Mouse (Mus musculus): ENCODE results near the gene Dram2. TPM values are rescaled to one million over a fixed set of nuclear protein-coding genes. Genes with fewer than 3 reads are reported as not detected.
"Not testable (repeated sequence)": the region's sequence is repeated elsewhere in the genome, so short reads cannot be mapped to it uniquely, and the experiment has no call there.

The Dram2 gene
- 10 to 100 TPM; 43.0 to 48.1 TPM for polyA plus RNA-seq (2017; shearing (Covaris generic))

GRCm38 (mm10) chr3:106547171-106547923 is at the start of gene Dram2, which contains the start of gene Cept1:
Gene Dram2 (plus strand): TSS chr3:106547798.
Gene Cept1 (minus strand): TSS chr3:106547802.
- ATAC-seq, result peak; percentile 82

- no peak for ATAC-seq
Measured at GRCm38 (mm10) chr3:106500510-106500909, 47.1 kb upstream of the Dram2 start.

GRCm38 (mm10) chr3:106502892-106503291 is 44.7 kb upstream of the Dram2 start:
- ATAC-seq, result no peak

GRCm38 (mm10) chr3:106510669-106511068 is 36.9 kb upstream of the Dram2 start:
- no peak for ATAC-seq

- no peak for ATAC-seq
Measured at GRCm38 (mm10) chr3:106515016-106515415, 32.6 kb upstream of the Dram2 start.

- peak; percentile 14 for ATAC-seq
Measured at GRCm38 (mm10) chr3:106522730-106523129, 24.9 kb upstream of the Dram2 start.

- no peak for ATAC-seq
Measured at GRCm38 (mm10) chr3:106526411-106526810, 21.2 kb upstream of the Dram2 start.

- no peak for ATAC-seq
Measured at GRCm38 (mm10) chr3:106528032-106528431, 19.6 kb upstream of the Dram2 start.

GRCm38 (mm10) chr3:106533277-106533676 is 14.3 kb upstream of the Dram2 start:
- no peak for ATAC-seq

GRCm38 (mm10) chr3:106544721-106545316 is 2.8 kb upstream of the Dram2 start:
- ATAC-seq, result no peak

GRCm38 (mm10) chr3:106547924-106548539 is 434 bp downstream of the Dram2 start:
- ATAC-seq, result peak; percentile 4

GRCm38 (mm10) chr3:106548971-106549370 is 1.4 kb downstream of the Dram2 start:
- ATAC-seq, result no peak

- no peak for ATAC-seq
Measured at GRCm38 (mm10) chr3:106553411-106553810, 5.8 kb downstream of the Dram2 start.

GRCm38 (mm10) chr3:106555743-106556250 is 8.2 kb downstream of the Dram2 start:
- no peak for ATAC-seq

GRCm38 (mm10) chr3:106558271-106558670 is 10.7 kb downstream of the Dram2 start:
- ATAC-seq, result no peak

GRCm38 (mm10) chr3:106565876-106566275 is 18.3 kb downstream of the Dram2 start:
- no peak for ATAC-seq

GRCm38 (mm10) chr3:106573191-106573590 is 25.6 kb downstream of the Dram2 start:
- ATAC-seq, result no peak

GRCm38 (mm10) chr3:106579296-106579695 is 31.7 kb downstream of the Dram2 start:
- no peak for ATAC-seq

- ATAC-seq, result not testable (repeated sequence)
Measured at GRCm38 (mm10) chr3:106593631-106594030, 46.0 kb downstream of the Dram2 start.

GRCm38 (mm10) chr3:106618103-106618502 is 70.5 kb downstream of the Dram2 start:
- ATAC-seq, result no peak

Measured in activated CD4-positive, CD25-positive, alpha-beta regulatory T cell, adult 4 months (primary cell).